Mouse (Mus musculus) liver, postnatal 0 days (tissue): ENCODE results near the gene Arf5.

Experiments used
- CTCF ChIP-seq: sonication (generic); IDR thresholded peaks from 2 replicates; pipeline ENCODE4 v1.5.1; 2016; ENCODE audit warnings: antibody characterized with exemption, low read depth
- EP300 ChIP-seq: IDR thresholded peaks from 2 replicates; pipeline ENCODE4 v1.6.1; 2016; ENCODE audit warnings: antibody characterized with exemption, low read depth, mild to moderate bottlenecking

- no peak for TF ChIP-seq EP300
- no peak for TF ChIP-seq CTCF
These were observed 3.7 kb upstream of the Arf5 start for GRCm38 (mm10) chr6:28419673-28420072.
